Mouse (Mus musculus): Measurements from ENCODE around the gene Klhl11. TPM values are rescaled to one million over a fixed set of nuclear protein-coding genes. Genes with fewer than 3 reads are reported as not detected.

Gene Klhl11
- total RNA-seq, 2 experiments from 2014 or later = 48.8 to 50.0 TPM

DNA sequence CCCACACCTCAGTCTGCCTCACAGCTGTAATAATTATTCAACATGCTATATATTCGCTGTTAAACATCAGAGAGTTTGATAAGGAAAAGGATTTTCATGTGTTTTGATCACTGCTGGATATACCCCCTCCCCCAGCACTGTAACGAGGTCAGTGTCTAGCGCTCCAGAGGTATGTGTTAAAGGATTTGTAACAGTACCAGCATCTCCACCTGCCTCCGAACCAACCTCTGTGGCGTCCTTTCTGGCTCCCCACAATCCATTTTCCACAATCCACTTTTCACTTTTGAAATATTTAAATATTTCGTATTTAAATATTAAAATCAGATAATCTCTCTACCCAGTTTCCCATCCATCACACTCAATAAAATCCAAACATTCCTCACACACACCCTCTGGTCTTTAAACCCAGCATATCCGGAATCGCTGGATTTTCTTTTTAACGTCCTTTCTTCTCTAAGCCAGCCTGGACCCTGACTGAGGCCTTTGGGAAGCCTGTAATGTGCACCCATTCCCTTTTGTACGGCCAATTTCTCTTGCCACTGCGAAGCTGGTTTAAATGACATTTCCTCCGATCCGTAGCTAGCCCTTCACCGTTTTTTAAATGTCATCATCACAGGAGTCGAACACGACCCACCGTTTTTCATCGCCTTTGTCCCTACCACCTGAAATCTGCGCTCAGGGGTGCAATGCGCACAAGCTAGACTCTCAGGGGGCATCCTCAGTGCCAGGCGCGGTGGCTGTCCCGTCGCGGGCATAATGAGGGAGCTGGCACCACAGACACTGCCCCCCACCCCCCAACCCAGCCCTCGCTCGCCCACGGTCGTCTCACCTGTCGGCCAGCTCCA, 967 bp downstream of the Klhl11 start:
- DNase-seq (ENCODE audit: low spot score in 2 of 2) = no peak

DNA sequence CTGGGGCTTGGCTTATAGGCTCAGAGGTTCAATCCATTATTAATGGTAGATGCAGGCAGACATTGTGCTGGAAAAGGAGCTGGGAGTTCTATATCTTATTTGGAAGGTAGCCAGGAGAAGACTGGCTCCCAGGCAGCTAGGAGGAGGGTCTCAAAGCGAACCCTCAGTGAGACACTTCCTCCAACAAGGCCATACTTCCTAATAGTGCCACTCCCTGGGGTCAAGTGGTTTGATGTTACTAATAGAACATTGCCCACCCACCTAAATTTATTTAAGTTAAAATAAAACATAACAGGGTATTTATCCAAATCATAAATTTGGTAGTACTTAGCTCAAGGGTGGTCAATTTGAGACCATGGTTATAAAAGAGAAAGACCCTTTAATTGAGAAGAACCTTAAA, 6.7 kb downstream of the Klhl11 start:
- DNase-seq (ENCODE audit: low spot score in 2 of 2) = no peak

- no peak for DNase-seq (ENCODE audit: low spot score in 2 of 2)
These were observed 7.2 kb downstream of the Klhl11 start for GRCm38 (mm10) chr11:100465229-100465792.

- no peak for DNase-seq (ENCODE audit: low spot score in 2 of 2)
These were observed 9.8 kb downstream of the Klhl11 start for GRCm38 (mm10) chr11:100462699-100463098.

DNA sequence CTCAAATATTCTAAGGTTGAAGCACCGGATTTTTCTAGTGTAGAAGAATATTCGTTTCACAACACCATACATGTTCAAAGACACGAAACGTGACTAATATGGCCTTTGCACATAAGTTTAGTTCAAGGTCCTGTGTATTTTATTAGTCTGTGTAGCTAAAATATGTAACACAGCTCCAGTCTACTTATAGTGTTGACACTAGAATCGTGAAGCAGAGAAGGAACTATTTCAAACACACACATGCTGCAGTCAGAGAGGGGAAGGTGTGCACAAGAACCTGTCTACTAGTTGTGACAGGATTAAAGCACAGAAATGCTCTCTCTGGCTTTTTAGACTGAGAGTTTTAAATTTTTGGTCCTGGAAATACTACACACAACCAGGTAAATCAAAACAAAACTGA, 14.8 kb downstream of the Klhl11 start:
- DNase-seq (ENCODE audit: low spot score in 2 of 2) = no peak

- DNase-seq (ENCODE audit: low spot score in 2 of 2) = no peak
These were observed 15.3 kb downstream of the Klhl11 start for GRCm38 (mm10) chr11:100457247-100457646.

- no peak for DNase-seq (ENCODE audit: low spot score in 2 of 2)
These were observed 29.9 kb downstream of the Klhl11 start for GRCm38 (mm10) chr11:100442625-100443024.

GRCm38 (mm10) chr11:100441797-100442196, 30.7 kb downstream of the Klhl11 start, which contains the start of the genes Nt5c3b and Klhl10:
TSS of gene Nt5c3b (minus strand) at chr11:100441808.
TSS of gene Klhl10 (plus strand) at chr11:100441917.
- no peak for DNase-seq (ENCODE audit: low spot score in 2 of 2)

GRCm38 (mm10) chr11:100440691-100441522, 31.6 kb downstream of the Klhl11 start:
- DNase-seq (ENCODE audit: low spot score in 2 of 2) = peak; percentile 69 to 78

GRCm38 (mm10) chr11:100437901-100438300, 34.6 kb downstream of the Klhl11 start:
- DNase-seq (ENCODE audit: low spot score in 2 of 2) = no peak

DNA sequence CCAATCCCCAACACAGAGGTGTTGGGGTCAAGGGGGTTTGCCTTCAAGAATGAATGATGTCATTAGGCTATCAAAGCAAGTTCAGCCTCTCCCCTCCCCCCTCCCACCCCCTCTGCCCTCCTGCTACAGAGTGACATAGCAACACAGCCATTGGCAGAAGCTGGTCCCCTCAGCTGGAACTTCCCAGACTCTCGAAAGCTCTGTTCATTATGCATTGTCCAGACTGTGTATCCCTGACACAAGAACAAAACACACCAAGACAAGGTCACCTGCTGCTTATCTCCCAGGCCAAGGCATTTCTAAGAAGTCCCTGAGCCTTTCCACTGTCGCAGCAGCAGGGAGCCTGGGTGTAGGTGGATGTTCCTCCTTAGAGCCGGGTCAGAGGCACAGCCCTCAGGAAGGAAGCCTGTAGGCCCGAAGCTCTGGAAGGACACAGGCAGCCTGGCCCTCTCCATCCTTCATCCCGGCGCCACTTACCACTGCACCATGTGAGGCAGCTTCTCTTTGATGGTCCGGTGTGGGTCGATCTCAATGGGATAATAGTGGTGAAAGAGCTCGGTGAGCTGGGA, 36.8 kb downstream of the Klhl11 start:
- no peak for DNase-seq (ENCODE audit: low spot score in 2 of 2)

GRCm38 (mm10) chr11:100432002-100432401, 40.5 kb downstream of the Klhl11 start:
- no peak for DNase-seq (ENCODE audit: low spot score in 2 of 2)

GRCm38 (mm10) chr11:100430052-100430451, 42.5 kb downstream of the Klhl11 start:
- no peak for DNase-seq (ENCODE audit: low spot score in 2 of 2)

GRCm38 (mm10) chr11:100428612-100429199, 43.8 kb downstream of the Klhl11 start:
- DNase-seq (ENCODE audit: low spot score in 2 of 2) = peak in 1 of 2 experiments; percentile 44

DNA sequence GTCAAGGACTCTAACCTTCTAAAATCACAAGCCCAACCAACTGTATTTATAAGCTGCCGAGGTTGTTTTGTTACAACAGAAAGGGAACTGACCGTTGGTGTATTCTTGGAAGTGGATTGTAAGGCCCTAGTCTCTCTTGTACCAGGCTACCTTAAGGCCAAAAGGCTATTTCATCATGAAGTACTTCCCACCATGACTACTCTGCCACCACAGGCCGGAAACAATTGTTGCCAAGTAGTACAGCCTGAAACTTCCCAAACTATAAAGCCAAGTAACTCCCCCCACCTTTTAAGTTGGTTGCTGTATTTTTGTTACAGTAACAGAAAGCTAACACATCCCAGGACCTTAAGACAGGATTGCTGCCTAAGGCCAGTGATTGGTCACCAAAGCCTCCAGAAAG, 45.7 kb downstream of the Klhl11 start:
- DNase-seq (ENCODE audit: low spot score in 2 of 2) = no peak

DNA sequence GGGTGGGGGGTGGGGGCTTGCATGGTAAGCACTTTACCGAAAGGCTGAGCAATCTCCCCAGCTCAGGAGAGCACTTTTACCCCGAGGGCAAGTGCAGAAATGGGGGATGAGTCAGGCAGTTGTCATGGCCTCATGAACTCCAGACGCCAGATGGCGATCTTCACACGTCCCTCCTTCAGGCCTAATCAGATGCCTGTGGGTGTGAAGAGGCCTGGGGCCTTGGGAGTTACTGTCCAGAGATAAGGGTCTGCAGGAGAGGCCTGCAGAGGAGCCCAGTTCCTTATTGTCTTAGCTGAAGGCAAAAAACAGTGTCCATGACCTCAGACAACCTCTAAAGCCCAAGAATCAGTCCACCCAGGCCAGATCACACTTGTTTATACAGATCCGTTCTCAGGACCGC, 46.7 kb downstream of the Klhl11 start:
- peak in 1 of 2 experiments; percentile 65 for DNase-seq (ENCODE audit: low spot score in 2 of 2)

DNA sequence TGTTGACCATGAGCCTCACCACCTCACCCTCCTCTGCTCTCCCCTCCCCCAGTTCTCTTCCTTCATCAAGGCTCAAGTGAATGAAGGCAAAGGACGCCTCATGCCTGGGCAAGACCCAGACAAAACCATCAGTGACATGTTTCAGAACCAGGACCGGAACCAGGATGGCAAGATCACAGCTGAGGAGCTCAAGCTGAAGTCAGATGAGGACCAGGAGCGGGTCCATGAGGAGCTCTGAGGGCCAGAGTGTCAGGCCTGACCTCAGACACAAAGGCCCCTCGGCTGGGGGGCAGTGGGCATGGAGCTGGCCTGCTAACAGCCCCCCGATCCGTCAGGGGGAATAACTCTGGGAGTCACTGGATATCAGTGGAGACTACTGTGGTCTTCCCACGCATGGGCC, 48.7 kb downstream of the Klhl11 start:
- DNase-seq (ENCODE audit: low spot score in 2 of 2) = no peak

DNA sequence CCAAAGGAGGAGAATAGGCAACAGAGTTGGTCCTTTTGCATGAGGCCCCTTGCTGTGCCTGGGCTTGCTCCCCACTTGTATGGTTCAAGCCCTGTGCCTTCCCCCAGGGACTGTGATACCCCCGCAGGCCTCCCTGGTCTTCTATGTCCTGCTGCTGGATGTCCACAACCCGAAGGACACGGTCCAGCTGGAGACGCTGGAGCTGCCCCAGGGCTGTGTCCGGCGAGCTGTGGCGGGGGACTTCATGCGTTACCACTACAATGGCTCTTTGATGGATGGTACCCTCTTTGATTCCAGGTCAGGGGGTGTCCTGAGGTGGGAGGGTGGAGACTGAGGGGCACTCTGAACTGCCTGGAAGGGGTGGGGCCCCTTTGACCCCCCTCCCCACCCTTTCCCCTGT, 51.0 kb downstream of the Klhl11 start:
- DNase-seq (ENCODE audit: low spot score in 2 of 2) = no peak

DNA sequence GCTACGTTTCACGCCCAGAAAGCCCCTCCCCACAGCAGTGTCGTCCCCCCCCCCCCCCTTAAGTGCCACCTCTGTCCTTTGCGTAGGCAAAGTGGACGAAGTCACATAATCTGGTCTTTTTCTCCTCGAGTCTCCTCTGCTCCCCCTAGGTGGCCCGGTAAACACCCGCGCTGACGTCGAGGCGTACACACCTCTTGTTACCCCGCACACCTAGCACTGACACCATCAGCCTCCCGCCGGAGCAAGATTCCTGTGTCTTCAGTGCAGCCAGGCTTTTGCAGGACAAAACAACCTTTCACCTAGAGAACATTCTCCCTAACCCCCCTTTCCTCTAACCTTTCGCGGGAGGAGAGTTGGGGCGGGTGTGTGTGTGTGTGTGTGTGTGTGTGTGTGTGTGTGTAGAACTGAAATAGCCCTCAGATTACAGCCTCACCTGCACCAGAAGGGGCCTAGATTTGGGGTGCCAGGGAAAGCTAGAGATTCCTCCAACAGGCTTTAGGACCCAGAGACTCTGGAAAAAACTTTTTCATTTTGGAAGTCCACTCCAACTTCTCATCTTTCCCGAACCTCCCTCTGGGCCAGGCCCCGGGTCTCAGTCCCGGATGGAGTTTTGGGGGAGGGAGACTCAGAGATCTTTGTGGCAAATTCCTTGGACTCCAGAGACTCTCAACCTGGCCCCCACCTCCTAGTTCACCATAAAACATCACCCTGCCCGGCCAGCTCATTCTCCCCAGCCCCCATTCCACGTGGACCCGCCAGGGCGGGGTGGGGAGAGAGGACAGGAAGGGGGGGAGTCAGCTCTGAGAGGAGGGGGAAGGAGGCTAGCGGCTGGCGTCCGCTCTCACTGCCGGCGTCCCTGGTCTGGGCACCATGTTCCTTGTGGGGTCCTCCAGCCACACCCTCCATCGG, 57.4 kb downstream of the Klhl11 start, which contains the start of gene Fkbp10:
Gene Fkbp10, plus strand, starts transcription at position 784 of the 909 bp plus-strand sequence.
- DNase-seq (ENCODE audit: low spot score in 2 of 2) = peak; percentile 37 to 65

All from adrenal gland, postnatal 4 days (tissue).